Mouse (Mus musculus): ENCODE data around the gene Gprc5b. TPM values are rescaled to one million over a fixed set of nuclear protein-coding genes. Genes with fewer than 3 reads are reported as not detected.
A peak's percentile ranks its signal among the peaks of the same experiment; 100 is the strongest.

The Gprc5b gene
- total RNA-seq, 2 experiments from 2014 or later, result 53.3 to 66.6 TPM

DNA sequence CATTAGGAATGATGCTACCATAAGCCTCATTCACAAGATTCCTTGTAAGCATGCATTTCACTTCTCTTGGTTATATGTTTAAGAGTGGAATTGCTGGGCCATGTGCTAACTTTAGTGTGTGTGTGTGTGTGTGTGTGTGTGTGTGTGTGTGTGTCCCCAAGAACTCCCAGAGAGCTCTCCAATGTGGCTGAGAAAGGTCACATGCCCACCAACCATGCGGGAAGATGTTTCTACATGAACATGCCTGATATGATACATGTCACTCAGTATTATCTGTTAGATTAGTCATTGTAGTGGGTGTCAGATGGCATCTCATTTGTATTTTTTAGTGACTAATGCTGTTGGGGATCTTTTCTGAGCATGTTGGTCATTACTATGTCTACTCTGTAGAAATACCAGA lies 40.0 kb downstream of the Gprc5b start:
- no peak for DNase-seq (ENCODE audit: low spot score in 2 of 2)

DNA sequence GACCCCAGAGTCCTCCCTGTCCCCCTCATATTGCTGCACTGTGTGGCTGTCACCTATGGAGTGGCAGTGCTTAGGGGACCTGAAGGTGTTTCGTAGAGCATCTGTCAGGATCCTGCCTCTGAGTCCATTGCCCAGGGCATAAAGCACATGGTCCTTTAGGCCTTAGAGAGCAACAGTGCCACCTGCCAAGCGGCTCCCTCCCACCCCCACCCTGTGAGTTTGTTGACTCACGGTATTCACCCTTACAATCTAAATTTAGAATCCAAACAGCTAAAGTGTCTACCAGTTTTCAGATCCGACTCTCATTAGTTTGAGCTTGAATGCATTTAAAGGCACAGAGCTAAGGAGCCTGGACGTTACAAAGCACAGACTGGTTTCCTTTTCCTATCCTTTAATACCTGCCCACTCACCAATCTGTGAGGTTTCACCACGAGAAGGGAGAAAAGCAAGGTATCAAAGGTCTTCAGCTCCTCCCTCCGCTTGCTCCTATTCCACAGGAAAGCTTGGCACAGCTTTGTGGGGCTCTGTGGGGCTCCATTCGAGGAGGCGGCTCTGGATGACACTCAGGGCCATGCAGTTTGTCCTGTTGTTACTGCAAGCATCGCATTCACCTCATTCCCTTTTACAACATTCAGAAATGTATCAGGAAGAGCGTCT lies 41.3 kb downstream of the Gprc5b start:
- DNase-seq (ENCODE audit: low spot score in 2 of 2), result no peak

DNA sequence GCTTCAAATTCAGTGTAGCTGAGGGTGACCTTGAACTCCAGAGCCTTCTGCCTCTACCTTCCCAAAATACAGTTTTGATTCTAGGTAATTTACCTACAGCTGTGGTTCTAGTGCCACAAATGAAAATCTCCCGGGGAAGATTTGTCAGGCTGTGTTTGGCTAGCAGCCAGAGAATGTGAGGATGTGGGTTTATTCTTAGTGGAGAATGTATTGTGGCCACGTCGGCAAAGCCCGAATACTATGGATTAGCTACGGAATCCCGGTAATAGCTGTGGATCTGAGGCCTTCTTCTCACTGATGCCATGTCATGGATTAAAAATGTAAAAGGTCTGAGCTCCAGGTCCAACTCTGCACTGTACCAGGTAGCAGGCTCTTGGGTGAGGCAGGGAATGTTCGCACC lies 45.3 kb downstream of the Gprc5b start:
- DNase-seq (ENCODE audit: low spot score in 2 of 2), result no peak

DNA sequence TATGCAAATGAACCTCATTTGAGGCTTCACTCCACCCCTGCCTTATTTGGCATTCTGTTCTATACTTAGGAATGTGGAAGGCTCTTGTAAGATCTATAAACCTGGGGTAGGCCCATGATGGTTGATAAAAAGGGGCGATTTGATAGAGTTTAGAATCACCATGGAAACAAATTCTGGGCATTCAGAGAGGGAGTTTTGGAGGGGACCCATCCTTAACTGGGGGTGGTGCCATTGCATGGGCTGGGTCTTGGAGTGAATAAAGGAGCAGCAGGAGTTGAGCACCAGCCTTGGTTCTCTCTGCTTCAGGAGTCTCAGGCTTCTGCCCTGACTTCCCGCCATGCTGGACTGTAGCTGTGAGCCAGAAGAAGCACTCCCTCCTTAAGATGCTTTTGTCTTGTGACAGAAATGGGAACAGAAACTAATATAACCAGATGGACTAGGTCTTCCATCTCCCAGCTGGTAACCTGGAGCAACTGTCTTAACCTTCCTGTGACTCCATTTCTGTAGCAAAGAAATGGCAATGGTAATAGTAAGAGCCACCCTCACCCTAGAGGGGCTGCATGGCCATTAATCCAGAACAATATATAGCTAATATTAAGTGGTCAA lies 46.2 kb downstream of the Gprc5b start:
- DNase-seq (ENCODE audit: low spot score in 2 of 2), result no peak

DNA sequence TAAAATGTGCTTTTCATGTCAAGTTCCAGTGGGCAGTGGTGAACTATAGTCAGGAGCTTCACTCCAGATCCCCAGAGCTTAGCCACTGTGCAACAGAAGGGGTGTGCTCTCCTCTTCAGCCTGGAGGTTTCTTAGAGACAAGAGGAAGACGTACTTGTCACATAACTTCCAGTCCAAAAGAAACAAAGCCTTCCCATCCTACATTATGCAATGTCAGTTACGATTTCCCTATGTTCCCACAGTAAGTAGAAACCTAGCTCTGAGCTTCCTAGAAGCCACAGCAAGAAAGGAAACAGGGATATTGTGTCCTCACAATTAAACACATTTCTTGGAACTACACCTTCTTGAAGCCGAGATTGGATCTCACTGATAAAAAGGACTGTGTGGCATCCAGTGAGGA lies 47.8 kb downstream of the Gprc5b start:
- no peak for DNase-seq (ENCODE audit: low spot score in 2 of 2)

DNA sequence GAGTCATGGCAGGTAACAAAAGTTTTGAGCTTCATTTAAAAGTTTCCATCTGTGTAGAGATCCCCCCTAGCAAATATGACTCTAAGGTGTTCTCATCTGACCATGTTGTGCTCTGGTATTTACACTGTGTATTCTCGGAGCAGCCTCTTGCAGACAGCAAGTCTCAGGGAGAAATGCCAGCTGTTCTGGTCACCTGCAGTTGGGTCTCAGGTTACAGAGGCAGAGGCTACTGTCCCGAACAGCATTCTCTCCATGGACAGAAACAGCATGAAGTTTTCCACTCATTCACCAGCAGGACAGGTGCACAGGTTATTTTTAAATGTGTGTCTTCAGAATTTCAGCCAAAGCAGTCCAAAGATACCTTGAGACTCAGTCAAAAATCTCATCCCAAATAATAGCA lies 50.1 kb downstream of the Gprc5b start:
- DNase-seq (ENCODE audit: low spot score in 2 of 2), result no peak

DNA sequence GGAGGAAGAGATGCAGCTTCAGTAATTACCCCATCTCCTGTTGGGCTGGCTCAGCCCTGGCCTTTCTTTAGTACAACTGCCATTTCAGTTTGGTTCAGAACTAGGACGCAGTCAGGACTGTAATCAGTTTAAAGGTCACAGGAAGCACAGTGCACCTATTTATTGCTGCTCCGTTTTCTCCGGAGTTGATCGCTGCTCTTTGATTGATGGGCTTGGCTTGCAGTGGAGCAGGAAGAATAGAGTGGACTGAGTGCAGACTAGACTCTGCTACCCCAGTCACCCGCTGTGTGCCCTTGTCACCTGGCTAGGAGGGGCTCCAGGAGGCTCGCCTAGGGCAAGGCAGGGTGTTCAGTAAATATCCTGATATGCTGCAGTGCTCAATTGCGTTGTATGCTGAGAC lies 51.8 kb downstream of the Gprc5b start:
- DNase-seq (ENCODE audit: low spot score in 2 of 2), result no peak

DNA sequence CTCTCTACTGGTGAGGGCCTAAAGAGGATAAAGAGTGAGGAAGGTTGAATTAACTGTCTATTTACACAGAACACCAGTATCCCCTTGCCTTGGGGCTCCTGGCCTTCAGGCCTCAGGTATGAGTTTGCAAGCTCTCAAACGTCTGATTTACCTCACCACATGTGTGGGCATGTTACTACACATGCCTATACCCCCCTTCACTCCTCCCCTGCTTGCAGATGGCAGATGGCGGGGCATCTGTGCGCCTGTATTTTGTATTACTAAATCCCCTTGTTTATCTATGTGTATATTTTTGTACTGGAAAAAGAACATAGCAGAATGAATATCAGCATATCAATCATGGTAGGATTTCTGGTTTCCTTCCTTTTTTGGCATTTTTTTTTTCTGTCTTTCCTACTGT lies 52.7 kb downstream of the Gprc5b start:
- no peak for DNase-seq (ENCODE audit: low spot score in 2 of 2)

DNA sequence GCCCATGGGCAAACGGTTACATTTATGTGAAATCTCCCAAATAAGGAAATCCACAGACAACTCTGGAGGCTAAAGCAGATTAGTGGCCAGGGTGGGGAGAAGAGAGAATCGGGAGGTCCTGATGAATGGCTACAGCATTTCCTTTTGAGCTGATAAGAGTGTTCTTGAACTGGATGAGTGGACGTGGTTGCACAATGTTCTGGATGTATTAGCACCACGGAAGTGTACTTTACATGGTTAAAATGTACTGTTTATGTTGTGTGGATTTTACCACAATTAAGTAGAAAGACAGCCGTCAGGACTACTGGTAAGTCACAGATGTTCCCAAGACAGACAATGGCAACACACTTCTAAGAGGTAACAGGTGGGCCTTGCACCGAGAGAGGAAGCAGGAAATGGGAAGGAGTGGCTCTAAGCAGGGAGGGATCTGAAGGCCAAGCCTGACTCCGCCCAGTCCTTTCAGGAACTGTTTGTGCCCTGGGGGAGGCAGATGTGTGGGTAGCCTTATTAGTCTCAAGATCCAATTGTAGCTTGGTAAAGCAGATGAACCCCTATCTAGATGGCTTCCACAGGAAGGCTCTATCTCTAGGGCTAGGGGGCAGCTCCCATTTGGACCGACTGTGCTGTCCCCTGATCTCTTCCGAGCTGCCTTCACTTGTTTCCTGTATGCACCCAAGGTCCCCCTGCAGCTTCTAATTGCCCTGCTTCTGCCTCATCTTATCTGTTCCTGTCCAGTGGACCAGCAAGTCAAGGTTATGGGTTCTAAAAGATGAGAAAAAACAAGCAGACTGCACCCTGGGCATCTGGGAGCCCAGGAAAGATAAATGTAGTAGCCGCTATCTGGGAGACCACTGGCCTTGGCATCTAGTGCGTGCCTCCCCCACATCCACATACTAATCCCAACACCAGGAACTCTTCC lies 57.3 kb downstream of the Gprc5b start:
- DNase-seq (ENCODE audit: low spot score in 2 of 2), result no peak

DNA sequence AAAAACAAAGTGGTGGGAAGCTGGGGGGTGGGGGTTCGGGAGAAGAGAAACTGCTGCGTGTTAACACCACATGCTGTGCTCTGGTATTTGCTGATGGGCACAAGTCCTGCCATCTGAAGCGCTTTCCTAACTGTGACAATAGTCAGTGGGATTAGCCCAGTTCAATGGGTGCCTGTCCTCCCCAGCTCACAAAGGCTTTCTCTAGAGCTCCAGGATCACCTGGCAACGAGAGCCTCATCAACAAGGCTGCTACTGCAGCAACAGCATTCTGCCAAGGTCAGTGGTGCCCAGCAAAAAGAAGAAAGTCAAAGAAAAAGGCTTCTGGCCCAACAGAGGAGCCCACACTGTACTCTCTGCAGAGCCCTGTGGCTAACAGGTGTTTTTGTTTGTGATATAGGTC lies 58.2 kb downstream of the Gprc5b start:
- DNase-seq (ENCODE audit: low spot score in 2 of 2), result no peak

DNA sequence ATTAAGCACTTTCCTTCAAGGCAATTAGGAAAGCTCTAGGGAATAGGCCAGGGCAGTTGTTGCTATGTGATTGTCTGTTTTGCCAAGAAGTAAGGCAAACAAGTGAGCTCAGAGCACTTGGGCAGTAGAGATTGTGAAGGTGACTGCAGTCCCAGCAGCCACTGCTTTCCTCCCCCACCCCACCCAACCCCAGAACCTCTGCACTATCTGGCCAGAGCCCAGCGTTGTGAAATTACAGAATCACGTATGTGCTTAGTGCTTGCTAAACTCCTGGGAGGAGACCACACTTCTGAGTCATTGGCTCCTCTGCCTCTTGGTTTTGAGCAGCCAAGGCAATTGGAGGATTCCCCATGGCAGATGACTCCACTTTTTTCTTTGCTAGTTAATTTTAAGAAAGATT lies 59.7 kb downstream of the Gprc5b start:
- no peak for DNase-seq (ENCODE audit: low spot score in 2 of 2)

DNA sequence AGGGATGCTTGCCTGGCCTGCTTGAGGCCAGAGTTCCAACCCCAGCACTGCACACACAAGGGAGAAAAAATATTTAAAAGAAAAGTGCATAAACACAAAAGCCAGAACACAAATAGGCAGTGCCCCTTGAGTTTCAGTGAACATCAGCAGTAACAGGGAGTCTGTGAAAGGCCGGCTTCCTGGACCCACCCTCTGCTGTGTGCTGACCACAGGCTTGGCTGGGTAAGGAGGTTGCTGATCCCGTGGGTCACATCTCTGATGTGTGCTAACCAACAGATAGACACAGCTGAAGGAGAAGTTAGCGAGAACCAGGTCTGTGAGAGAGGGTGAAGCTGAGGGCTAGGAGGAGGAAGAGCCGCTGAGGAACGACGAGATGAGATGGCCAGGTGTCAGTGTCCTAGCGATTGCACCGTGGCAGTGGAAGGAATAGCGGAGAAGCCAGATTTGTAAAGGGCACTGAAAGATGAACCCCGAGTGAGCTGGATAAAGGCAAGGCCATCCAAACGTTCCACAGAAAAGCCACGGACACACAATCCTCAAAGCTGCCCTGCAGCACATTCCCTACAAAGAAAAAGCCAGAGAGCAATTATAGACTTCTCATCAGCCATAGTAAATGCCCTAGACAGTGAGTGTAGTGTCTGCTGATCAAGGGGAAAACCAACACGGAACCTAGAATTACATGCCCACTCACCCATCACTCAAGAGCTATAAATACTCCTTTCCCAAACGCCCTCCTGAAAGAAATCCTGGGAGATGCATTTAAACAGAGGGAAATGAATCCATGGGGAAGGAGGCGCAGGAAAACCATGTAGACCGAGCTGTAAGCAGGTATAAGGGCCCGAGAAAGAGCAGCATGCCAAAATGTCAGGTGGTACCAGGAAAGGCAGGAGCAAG lies 63.3 kb downstream of the Gprc5b start:
- no peak for DNase-seq (ENCODE audit: low spot score in 2 of 2)

DNA sequence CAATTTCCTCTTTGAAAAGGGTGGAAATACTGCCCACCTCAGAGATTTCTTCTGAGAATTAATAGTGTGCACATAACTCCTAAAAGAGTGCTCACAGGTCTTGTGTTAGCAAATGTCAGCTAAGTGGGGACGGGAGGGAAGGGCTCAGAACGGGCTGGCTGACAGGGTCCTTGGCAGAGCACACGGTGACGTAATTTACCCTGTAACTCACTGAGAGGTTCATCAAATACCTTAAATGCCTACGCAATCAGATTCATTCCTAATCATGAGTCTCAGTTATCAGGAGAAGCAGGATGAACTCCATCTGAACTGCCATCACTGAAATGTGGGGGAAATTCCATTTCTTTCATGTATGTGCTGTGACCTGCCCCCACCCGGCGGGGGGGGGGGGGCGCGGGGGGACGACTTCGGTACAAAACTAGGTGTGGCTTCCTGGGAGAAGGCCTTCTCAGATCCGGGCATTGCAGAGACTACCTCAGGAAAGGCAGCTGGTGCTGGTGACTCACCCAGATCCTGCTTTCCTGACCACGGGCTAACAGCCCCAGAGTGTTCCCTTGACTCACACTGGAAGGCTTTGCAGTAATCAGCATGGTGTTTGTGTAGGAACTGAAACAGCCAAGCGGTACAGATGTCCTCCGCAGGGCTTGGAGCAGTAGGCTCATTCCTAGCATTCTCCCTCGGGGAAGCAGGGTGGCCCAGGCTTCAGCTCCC lies 65.3 kb downstream of the Gprc5b start:
- DNase-seq (ENCODE audit: low spot score in 2 of 2), result peak in 1 of 2 experiments; percentile 32

DNA sequence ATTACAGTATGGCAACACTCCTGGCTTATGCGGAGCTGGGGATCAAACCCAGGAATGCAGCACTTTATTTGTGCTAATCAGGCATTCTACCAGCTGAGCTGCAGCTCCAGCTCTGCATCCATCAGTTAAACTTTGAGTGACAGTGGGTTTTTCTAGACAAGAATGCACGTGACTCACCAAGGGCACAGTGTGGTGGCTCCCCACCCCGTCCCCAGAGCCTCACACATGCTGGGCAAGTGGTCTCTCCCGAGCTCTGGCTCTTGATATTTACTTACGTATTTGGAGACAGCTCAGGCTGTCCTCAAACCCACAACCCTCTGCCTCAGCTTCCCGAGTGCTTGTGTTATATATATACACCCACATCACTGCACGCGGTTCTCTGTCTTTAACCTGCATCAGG lies 66.1 kb downstream of the Gprc5b start:
- no peak for DNase-seq (ENCODE audit: low spot score in 2 of 2)

DNA sequence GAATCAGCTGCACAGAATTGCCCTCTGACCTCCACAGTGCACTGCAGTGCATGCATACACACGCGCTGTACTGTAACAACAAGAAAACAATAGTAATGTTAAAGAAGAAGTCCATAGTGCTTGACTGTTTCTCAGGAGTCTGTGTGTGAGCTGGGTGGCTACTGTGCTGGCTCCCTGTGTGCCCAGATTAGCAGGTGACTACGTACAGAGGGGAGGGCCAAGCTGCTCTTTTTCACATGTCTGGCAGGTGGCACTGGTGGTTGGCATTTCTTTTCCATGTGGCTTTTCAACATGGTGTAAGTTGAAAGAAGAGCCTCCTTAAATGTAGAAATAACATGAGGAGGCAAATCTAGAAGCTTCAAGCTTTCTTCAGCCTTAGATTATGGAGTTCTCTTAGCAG lies 66.7 kb downstream of the Gprc5b start:
- no peak for DNase-seq (ENCODE audit: low spot score in 2 of 2)

DNA sequence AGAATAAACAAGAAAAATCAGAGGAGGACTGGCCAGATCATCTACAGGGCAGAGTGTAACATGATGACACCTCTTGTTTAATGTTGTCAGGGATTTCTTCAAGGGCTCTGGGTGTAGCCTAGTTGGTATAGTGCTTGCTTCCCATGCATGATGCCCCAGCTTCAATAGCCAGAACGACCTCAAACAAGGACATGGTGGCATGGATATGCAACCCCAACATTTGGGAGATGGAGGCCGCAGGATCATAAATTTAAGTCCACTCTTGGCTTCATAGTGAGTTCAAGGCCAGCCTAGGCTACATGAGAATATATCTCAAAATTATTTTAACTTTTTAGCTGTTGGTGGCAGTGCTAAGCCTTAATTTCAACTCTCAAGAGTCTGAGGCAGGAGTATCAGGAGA lies 67.7 kb downstream of the Gprc5b start:
- DNase-seq (ENCODE audit: low spot score in 2 of 2), result no peak

DNA sequence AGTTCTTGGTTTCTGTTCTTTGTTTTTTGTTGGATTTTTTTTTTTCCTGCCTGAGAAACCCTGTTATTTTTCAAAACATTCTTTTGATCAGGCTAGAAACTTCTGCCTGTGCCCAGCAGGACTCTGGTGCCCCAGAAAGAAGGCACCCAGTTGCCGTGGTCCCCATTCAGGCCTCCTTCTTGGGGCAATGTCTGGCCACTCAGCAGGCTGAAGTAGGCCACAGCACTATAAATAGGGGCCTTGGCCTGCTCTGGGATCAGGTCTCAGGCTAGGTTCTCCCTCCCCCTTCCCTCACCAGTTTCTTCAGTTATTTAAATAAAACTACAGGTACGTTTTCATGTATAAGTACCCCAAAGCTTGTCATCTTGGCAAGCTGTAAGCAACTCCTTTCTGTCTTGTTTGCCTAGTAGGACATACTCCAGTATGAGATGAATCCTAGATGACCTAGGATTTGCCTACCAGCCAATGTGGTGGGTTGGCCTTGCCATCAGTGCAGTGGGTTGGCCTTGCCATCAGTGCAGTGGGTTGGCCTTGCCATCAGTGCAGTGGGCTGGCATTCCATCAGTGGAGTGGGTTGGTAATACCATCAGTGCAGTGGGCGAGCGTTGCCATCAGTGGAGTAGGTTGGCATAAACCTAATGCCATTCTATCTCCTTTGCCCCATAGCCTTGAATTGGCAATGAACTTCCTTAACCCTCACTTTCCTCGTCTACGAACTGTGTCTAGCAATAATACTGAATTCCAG lies 68.3 kb downstream of the Gprc5b start:
- no peak for DNase-seq (ENCODE audit: low spot score in 2 of 2)

DNA sequence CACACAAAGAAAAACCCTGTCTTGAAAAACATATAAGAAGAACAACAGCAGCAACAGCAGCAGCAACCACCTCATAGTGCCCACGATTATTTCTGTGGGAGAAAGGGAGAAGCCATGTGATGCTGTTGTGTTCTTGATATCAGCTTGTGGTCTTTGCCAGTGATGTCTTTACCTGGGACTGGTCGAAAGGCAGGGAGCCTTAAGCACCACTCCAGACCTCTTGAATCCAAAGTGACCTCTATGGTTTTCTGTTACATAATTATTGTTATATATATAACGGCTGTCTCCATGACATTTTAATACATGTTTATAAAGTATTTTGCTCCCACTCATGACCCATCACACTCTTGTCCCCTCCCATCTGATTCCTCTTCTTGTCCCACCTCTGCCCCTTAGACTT lies 69.5 kb downstream of the Gprc5b start:
- DNase-seq (ENCODE audit: low spot score in 2 of 2), result no peak

DNA sequence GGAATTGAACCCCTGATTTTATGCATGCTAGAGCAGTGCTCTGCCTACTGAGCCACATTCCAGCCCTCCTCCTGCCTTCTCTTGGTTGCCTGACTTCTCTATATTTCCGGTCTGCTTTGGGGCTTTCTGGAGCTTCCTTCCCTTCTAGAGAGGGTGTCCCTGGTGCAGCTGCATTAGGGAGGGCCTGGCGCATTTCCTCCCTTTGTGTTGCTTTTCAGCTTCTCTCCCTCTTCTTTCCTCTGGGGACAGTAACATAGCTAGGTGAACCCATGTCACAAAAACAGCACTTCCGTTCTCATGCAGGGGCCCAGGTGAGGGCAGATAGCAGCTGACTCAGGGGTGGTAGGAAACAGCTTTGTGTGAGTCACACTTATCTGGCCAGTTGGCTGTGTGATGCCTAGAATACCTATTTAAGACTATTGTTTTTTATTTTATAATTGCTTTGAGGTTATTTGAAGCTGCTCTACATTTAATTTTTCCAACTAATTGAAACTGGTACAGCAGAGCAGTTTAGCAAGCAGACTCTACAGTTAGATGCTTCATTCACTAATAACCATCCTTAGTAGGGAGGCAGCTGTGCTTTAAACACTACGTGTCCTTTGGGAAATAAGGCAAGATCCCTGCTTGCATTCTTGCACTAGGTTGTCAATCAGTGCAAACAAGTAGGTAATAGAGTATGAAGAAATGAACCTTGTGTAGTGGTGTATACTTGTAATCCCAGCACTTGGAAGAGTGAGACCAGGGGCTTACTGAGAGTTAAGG lies 72.4 kb downstream of the Gprc5b start:
- DNase-seq (ENCODE audit: low spot score in 2 of 2), result no peak

Data from adrenal gland, postnatal 4 days (tissue).